Mouse (Mus musculus) kidney, embryonic 16.5 days (tissue): Measurements from ENCODE around the gene B4galt5. TPM values are rescaled to one million over a fixed set of nuclear protein-coding genes. Genes with fewer than 3 reads are reported as not detected.

Experiments
- ATAC-seq: fragments of 200-750 bp; cut with Nextera tagmentation; 2 replicates; pipeline ENCODE4 v1.8.0; 2017; ENCODE audit warnings: moderate TSS enrichment; ENCODE audit not compliant: low FRiP score, low TSS enrichment
- H3K27ac ChIP-seq: fragments of 300-500 bp; sonication (generic); 2 replicates; pipeline ENCODE4 v1.5.1; 2014; ENCODE audit warnings: low read length
- H3K27me3 ChIP-seq: fragments of 300-500 bp; sonication (generic); 2 replicates; pipeline ENCODE4 v1.6.1; 2014; ENCODE audit warnings: low read length, control low read depth, mixed read lengths; ENCODE audit not compliant: insufficient read depth
- H3K36me3 ChIP-seq: fragments of 300-500 bp; sonication (generic); 2 replicates; pipeline ENCODE4 v1.6.1; 2014; ENCODE audit warnings: low read length, control low read depth, mixed read lengths; ENCODE audit not compliant: insufficient read depth
- H3K4me1 ChIP-seq: fragments of 300-500 bp; sonication (generic); 2 replicates; pipeline ENCODE4 v1.6.1; 2014; ENCODE audit warnings: low read length, control low read depth, mixed read lengths; ENCODE audit not compliant: insufficient read depth
- H3K4me2 ChIP-seq: fragments of 300-500 bp; sonication (generic); replicated peaks from 2 replicates; pipeline ENCODE4 v1.6.1; 2014; ENCODE audit warnings: low read depth, low read length
- H3K4me3 ChIP-seq: fragments of 300-500 bp; sonication (generic); 2 replicates; pipeline ENCODE4 v1.5.1; 2014; ENCODE audit warnings: mild to moderate bottlenecking, low read length
- H3K9ac ChIP-seq: fragments of 300-500 bp; sonication (generic); replicated peaks from 2 replicates; pipeline ENCODE4 v1.6.1; 2014; ENCODE audit warnings: low read length
- H3K9me3 ChIP-seq: fragments of 300-500 bp; sonication (generic); 2 replicates; pipeline ENCODE4 v1.6.1; 2016; ENCODE audit warnings: low read length, control low read depth
- WGBS: fragments of 180-500 bp; shearing (Covaris S2); extraction: QIAGEN DNeasy Blood & Tissue Kit; methylation state at CpG from one replicate; pipeline ENCODE4 v1.1.7; 2014; 5-methylcytosine and 5-hydroxymethylcytosine counted together
- polyA plus RNA-seq: library from polyadenylated mRNA; unstranded; fragments of >200 nt; fragmentation: Nextera tagmentation; extraction: Ambion mirVana; gene quantifications from 2 replicates; pipeline ENCODE4 v1.2.1, GENCODE M21; 2015

Gene B4galt5
- polyA plus RNA-seq, 1 experiment from 2014 or later, result 8.9 TPM

GRCm38 (mm10) chr2:167328340-167328739 lies 20.6 kb downstream of the B4galt5 start:
- no peak overlapping the region for H3K4me2 ChIP-seq
- no peaks in the 10 kb centered on the region for H3K9me3 ChIP-seq
- no peak for ATAC-seq
- H3K27ac ChIP-seq, result no peak overlapping the region
- 77% methylated on average over 6 of the region's 6 CpGs for WGBS
- peaks cover 32% of the 10 kb centered on the region for H3K4me1 ChIP-seq
- no peak overlapping the region for H3K9ac ChIP-seq
- no peaks in the 10 kb centered on the region for H3K36me3 ChIP-seq
- no peaks in the 10 kb centered on the region for H3K27me3 ChIP-seq
- H3K4me3 ChIP-seq, result no peak overlapping the region

DNA sequence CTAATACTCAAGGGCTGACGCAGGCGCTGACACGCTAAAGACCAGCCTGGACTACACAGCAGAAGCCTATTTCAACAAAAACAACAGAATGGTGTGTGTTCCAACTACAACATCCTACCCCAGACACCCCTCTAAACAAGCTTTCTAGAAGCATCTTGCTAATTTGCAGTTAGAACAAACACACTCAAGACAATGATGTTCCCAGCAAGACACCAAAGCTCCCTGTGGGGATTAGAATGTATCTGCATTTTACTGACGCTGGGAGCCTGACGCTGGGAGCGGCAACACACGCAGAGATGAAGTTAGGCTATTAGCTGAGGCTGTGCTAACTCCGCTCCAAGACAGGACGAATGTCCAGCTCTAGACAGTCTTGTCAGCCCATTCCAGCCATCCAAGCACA lies 22.4 kb downstream of the B4galt5 start:
- H3K27ac ChIP-seq, result no peak overlapping the region
- ATAC-seq, result no peak
- no peak overlapping the region for H3K9ac ChIP-seq
- H3K27me3 ChIP-seq, result no peaks in the 10 kb centered on the region
- no peak overlapping the region for H3K4me2 ChIP-seq
- no peaks in the 10 kb centered on the region for H3K9me3 ChIP-seq
- H3K4me3 ChIP-seq, result no peak overlapping the region
- H3K36me3 ChIP-seq, result no peaks in the 10 kb centered on the region
- WGBS, result 72% methylated on average over 9 of the region's 9 CpGs
- peaks cover 21% of the 10 kb centered on the region for H3K4me1 ChIP-seq

- WGBS, result 69% methylated on average over 10 of the region's 10 CpGs
- Histone ChIP-seq H3K9ac (no peak overlapping the region), H3K9me3 (no peaks in the 10 kb centered on the region), H3K36me3 (no peaks in the 10 kb centered on the region), H3K4me2 (no peak overlapping the region), H3K4me3 (no peak overlapping the region), H3K4me1 (peaks cover 19% of the 10 kb centered on the region), H3K27me3 (no peaks in the 10 kb centered on the region), H3K27ac (no peak overlapping the region)
- ATAC-seq, result no peak
Observed at GRCm38 (mm10) chr2:167324151-167324930, 24.6 kb downstream of the B4galt5 start.

DNA sequence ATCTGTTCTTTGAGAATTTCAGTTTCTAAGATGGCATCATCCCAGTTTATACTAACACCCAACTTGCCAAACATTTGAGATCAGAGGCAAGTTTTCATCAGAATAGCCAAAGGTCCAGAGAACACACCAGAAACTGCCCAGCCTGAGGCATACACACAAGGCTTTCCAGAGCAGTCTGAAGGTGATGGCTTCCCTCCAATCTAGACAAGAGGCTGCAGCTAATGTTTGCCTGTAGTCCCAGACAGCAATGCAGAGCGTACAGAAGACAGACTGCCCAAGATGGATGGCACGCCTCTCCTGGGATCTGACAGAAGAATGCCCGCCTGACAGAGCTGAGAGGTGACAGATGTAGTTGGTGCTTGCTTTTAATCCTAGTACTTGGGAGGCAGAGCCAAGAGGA lies 25.9 kb downstream of the B4galt5 start:
- no peaks in the 10 kb centered on the region for H3K9me3 ChIP-seq
- no peak for ATAC-seq
- H3K4me2 ChIP-seq, result no peak overlapping the region
- H3K36me3 ChIP-seq, result no peaks in the 10 kb centered on the region
- H3K9ac ChIP-seq, result no peak overlapping the region
- WGBS, result 82% methylated on average over 3 of the region's 3 CpGs
- peaks cover 30% of the 10 kb centered on the region for H3K4me1 ChIP-seq
- no peaks in the 10 kb centered on the region for H3K27me3 ChIP-seq
- no peak overlapping the region for H3K4me3 ChIP-seq
- no peak overlapping the region for H3K27ac ChIP-seq

- Histone ChIP-seq H3K36me3 (no peaks in the 10 kb centered on the region), H3K4me1 (peaks cover 39% of the 10 kb centered on the region), H3K4me3 (no peak overlapping the region), H3K27me3 (no peaks in the 10 kb centered on the region), H3K4me2 (no peak overlapping the region), H3K9ac (no peak overlapping the region), H3K9me3 (no peaks in the 10 kb centered on the region), H3K27ac (no peak overlapping the region)
- WGBS, result 86% methylated on average over 8 of the region's 8 CpGs
- ATAC-seq, result no peak
Observed at GRCm38 (mm10) chr2:167321372-167321771, 27.6 kb downstream of the B4galt5 start.

GRCm38 (mm10) chr2:167318981-167319380 lies 30.0 kb downstream of the B4galt5 start:
- H3K4me3 ChIP-seq, result no peak overlapping the region
- H3K9me3 ChIP-seq, result no peaks in the 10 kb centered on the region
- no peak overlapping the region for H3K4me2 ChIP-seq
- no peaks in the 10 kb centered on the region for H3K27me3 ChIP-seq
- 4% methylated on average over 5 of the region's 5 CpGs for WGBS
- no peak overlapping the region for H3K9ac ChIP-seq
- peak overlapping the region; percentile 72 for H3K27ac ChIP-seq
- H3K4me1 ChIP-seq, result peaks cover 36% of the 10 kb centered on the region
- ATAC-seq, result no peak
- H3K36me3 ChIP-seq, result no peaks in the 10 kb centered on the region

- Histone ChIP-seq H3K4me2 (no peak overlapping the region), H3K9me3 (no peaks in the 10 kb centered on the region), H3K27me3 (no peaks in the 10 kb centered on the region), H3K9ac (no peak overlapping the region), H3K4me3 (no peak overlapping the region), H3K27ac (no peak overlapping the region), H3K4me1 (peaks cover 37% of the 10 kb centered on the region), H3K36me3 (no peaks in the 10 kb centered on the region)
- ATAC-seq, result no peak
- WGBS, result 58% methylated on average over 3 of the region's 3 CpGs
Observed at GRCm38 (mm10) chr2:167316724-167317187, 32.2 kb downstream of the B4galt5 start.

GRCm38 (mm10) chr2:167314491-167314890 lies 34.5 kb downstream of the B4galt5 start:
- Histone ChIP-seq H3K36me3 (no peaks in the 10 kb centered on the region), H3K9ac (no peak overlapping the region), H3K27ac (no peak overlapping the region; the same call in 1 of the 2 replicates), H3K27me3 (no peaks in the 10 kb centered on the region), H3K4me3 (no peak overlapping the region), H3K4me1 (peaks cover 36% of the 10 kb centered on the region), H3K9me3 (no peaks in the 10 kb centered on the region), H3K4me2 (no peak overlapping the region)
- no peak for ATAC-seq
- WGBS, result 65% methylated on average over 8 of the region's 8 CpGs

GRCm38 (mm10) chr2:167313501-167314326 lies 35.3 kb downstream of the B4galt5 start:
- peak overlapping the region; percentile 61 for H3K27ac ChIP-seq
- WGBS, result 51% methylated on average over 13 of the region's 13 CpGs
- H3K27me3 ChIP-seq, result no peaks in the 10 kb centered on the region
- ATAC-seq, result peak; percentile 85
- no peak overlapping the region for H3K9ac ChIP-seq
- H3K36me3 ChIP-seq, result peaks cover 1% of the 10 kb centered on the region; the same call in 1 of the 2 replicates
- H3K4me2 ChIP-seq, result no peak overlapping the region
- no peaks in the 10 kb centered on the region for H3K9me3 ChIP-seq
- no peak overlapping the region for H3K4me3 ChIP-seq
- H3K4me1 ChIP-seq, result peaks cover 29% of the 10 kb centered on the region

DNA sequence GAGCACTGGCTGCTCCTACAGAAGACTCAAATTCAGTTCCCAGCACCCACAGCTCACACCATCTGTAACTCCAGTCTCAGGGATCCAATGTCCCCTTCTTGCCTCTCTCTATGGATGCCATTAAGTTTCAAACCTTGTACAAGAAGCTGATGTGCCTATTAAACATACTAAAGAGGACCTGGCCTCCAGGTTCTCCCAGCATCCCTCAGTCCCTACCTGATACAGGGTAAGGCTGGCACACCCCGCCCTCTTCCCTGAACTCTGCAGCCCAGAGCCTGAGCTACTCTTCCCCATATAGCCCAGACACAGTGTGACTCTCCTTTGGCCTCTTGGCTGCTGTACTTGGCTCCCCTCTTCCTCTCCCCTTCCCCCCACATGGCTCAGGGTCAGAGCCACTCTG lies 38.9 kb downstream of the B4galt5 start:
- Histone ChIP-seq H3K4me3 (no peak overlapping the region), H3K27me3 (no peaks in the 10 kb centered on the region), H3K27ac (no peak overlapping the region), H3K4me1 (peaks cover 30% of the 10 kb centered on the region), H3K9ac (no peak overlapping the region), H3K9me3 (no peaks in the 10 kb centered on the region), H3K36me3 (peaks cover 20% of the 10 kb centered on the region; the same call in 1 of the 2 replicates), H3K4me2 (no peak overlapping the region)
- 94% methylated on average over 1 of the region's 1 CpGs for WGBS
- no peak for ATAC-seq
